ENCODE assay signal across 9 mouse cellular contexts in the genomic region with DNA sequence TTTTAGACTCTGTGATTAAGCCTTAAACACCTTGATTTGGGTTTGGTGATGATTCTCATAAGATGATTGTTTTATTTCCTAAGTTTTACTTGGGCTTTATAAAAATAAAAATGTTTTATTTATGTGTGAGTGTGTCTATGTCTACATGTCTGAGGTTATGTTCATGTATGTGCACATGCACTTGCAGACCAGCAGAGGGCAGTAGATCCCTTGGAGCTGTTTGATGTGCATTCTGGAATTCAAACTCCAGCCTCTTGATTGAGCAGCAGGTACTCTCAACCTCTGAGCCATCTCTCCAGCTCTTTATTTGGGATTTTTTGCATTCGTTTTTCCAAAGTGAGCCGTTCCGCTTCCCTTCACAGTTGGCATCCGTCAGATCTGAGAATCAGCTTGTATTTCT.
DNase-seq lines count a peak whose midpoint lies in the region; ATAC-seq and TF ChIP-seq lines count a peak whose summit lies in the region.
"Had no signal": no experiment of that assay in that cellular context is flagged by ENCODE, and none has a peak within 500 bp of the region (broad histone marks: within the 10 kb centered on the region; RNA-seq: fewer than 3 reads in every experiment).

No protein-coding gene starts in this region.

- 89% methylated on average over 4 of the region's 4 CpGs for WGBS in intestine, postnatal 0 days
- WGBS in intestine, embryonic 16.5 days: 91% methylated on average over 4 of the region's 4 CpGs

- no peak overlapping the region for H3K27ac ChIP-seq in intestine, postnatal 0 days (ENCODE audit: low read depth, low read length)
- H3K27ac ChIP-seq in intestine, embryonic 16.5 days (ENCODE audit: low read length): no peak overlapping the region

- 0 out of 2 replicates have a peak, but pooled peaks cover 3% of the 10 kb centered on the region for H3K9me3 ChIP-seq in intestine, postnatal 0 days (ENCODE audit: control insufficient read depth)
- H3K9me3 ChIP-seq in intestine, embryonic 16.5 days (ENCODE audit: control insufficient read depth, low read length): peaks cover 4% of the 10 kb centered on the region; the same call in 1 of the 2 replicates

- H3K36me3 ChIP-seq in intestine, postnatal 0 days (ENCODE audit: control insufficient read depth, insufficient read depth): no peaks in the 10 kb centered on the region
- no peaks in the 10 kb centered on the region for H3K36me3 ChIP-seq in intestine, embryonic 16.5 days (ENCODE audit: control insufficient read depth, insufficient read depth, low read length)

- no peak for TF ChIP-seq POLR2A in brain, embryonic 14.5 days (IDR thresholded peaks at IDR 0.05; ENCODE audit: borderline replicate concordance, extremely low read depth, insufficient read depth, insufficient read length, poor library complexity, severe bottlenecking)

- no peak overlapping the region for H3K9ac ChIP-seq in intestine, postnatal 0 days (ENCODE audit: low read depth, low read length)
- no peak overlapping the region for H3K9ac ChIP-seq in intestine, embryonic 16.5 days (ENCODE audit: low read depth, low read length)

- TF ChIP-seq CTCF in intestine, postnatal 0 days (IDR thresholded peaks at IDR 0.05; ENCODE audit: low read depth): peak; percentile 84
- TF ChIP-seq CTCF in brain, embryonic 14.5 days (IDR thresholded peaks at IDR 0.05; ENCODE audit: borderline replicate concordance, extremely low read depth, insufficient read depth, insufficient read length): peak; percentile 61; the same call in 1 of the 2 replicates

- H3K4me1 ChIP-seq in intestine, postnatal 0 days (replicated peaks; ENCODE audit: control insufficient read depth, insufficient read depth, low read length): no peaks in the 10 kb centered on the region
- no peaks in the 10 kb centered on the region for H3K4me1 ChIP-seq in intestine, embryonic 16.5 days (ENCODE audit: control insufficient read depth, insufficient read depth, low read length)

- peak; percentile 3 for DNase-seq in thymus, postnatal 25 days
- no peak for DNase-seq in thymus, postnatal 36 days
- DNase-seq in brain, embryonic 14.5 days (ENCODE audit: low read depth): peak; percentile 45
- DNase-seq in c-Kit-positive CD71-positive TER-119-positive erythroid progenitor cells, embryonic 14.5 days (ENCODE audit: low spot score): no peak
- no peak for DNase-seq in spleen, postnatal 14 days (ENCODE audit: low spot score in 2 of 2)
- DNase-seq: layer of hippocampus, adult 9-11 months; lung, adult 18-20 months had no signal

- no peak overlapping the region for H3K4me2 ChIP-seq in intestine, postnatal 0 days (replicated peaks; ENCODE audit: low read depth)
- no peak overlapping the region for H3K4me2 ChIP-seq in intestine, embryonic 16.5 days (ENCODE audit: low read depth, low read length)

- ATAC-seq in intestine, postnatal 0 days: no peak
- ATAC-seq in intestine, embryonic 16.5 days: no peak

- no peak overlapping the region for H3K4me3 ChIP-seq in intestine, postnatal 0 days (ENCODE audit: low read depth, low read length)
- no peak overlapping the region for H3K4me3 ChIP-seq in intestine, embryonic 16.5 days (ENCODE audit: low read length)

- H3K27me3 ChIP-seq in intestine, postnatal 0 days (replicated peaks; ENCODE audit: control insufficient read depth, insufficient read depth, low read length): no peaks in the 10 kb centered on the region
- no peaks in the 10 kb centered on the region for H3K27me3 ChIP-seq in intestine, embryonic 16.5 days (replicated peaks; ENCODE audit: control insufficient read depth, insufficient read depth, low read length)

Comparison
In these comparisons a context has a peak if more than half of its experiments do, and no peak if none do; other contexts are left out.
1. DNase-seq: peak in thymus, postnatal 25 days (single experiment) and brain, embryonic 14.5 days (single experiment); none in thymus, postnatal 36 days (0 of 2), c-Kit-positive CD71-positive TER-119-positive erythroid progenitor cells, embryonic 14.5 days (single experiment) and spleen, postnatal 14 days (0 of 2).